Mouse (Mus musculus): Measurements from ENCODE around the gene Lcorl.

The Lcorl gene

GRCm38 (mm10) chr5:45857254-45858011 is at the start of gene Lcorl:
Gene Lcorl (minus strand): TSS chr5:45857615.
- DNase-seq (ENCODE audit: low read depth, low spot score), result peak; percentile 98

GRCm38 (mm10) chr5:45904683-45905082 is 47.3 kb upstream of the Lcorl start:
- DNase-seq (ENCODE audit: low read depth, low spot score), result no peak

- DNase-seq (ENCODE audit: low read depth, low spot score), result no peak
Observed at GRCm38 (mm10) chr5:45903246-45903645, 45.8 kb upstream of the Lcorl start.

GRCm38 (mm10) chr5:45895362-45895761 is 37.9 kb upstream of the Lcorl start:
- DNase-seq (ENCODE audit: low read depth, low spot score), result no peak

GRCm38 (mm10) chr5:45893696-45894095 is 36.3 kb upstream of the Lcorl start:
- DNase-seq (ENCODE audit: low read depth, low spot score), result no peak

GRCm38 (mm10) chr5:45876328-45876727 is 18.9 kb upstream of the Lcorl start:
- no peak for DNase-seq (ENCODE audit: low read depth, low spot score)

- no peak for DNase-seq (ENCODE audit: low read depth, low spot score)
Observed at GRCm38 (mm10) chr5:45875472-45875871, 18.1 kb upstream of the Lcorl start.

- DNase-seq (ENCODE audit: low read depth, low spot score), result no peak
Observed at GRCm38 (mm10) chr5:45874284-45875030, 17.0 kb upstream of the Lcorl start.

GRCm38 (mm10) chr5:45858368-45858767 is 953 bp upstream of the Lcorl start:
- DNase-seq (ENCODE audit: low read depth, low spot score), result no peak

- no peak for DNase-seq (ENCODE audit: low read depth, low spot score)
Observed at GRCm38 (mm10) chr5:45856876-45857253, 550 bp downstream of the Lcorl start.

GRCm38 (mm10) chr5:45856303-45856821 is 1.1 kb downstream of the Lcorl start:
- peak; percentile 55 for DNase-seq (ENCODE audit: low read depth, low spot score)

- no peak for DNase-seq (ENCODE audit: low read depth, low spot score)
Observed at GRCm38 (mm10) chr5:45855526-45856302, 1.7 kb downstream of the Lcorl start.

- DNase-seq (ENCODE audit: low read depth, low spot score), result no peak
Observed at GRCm38 (mm10) chr5:45844723-45845122, 12.7 kb downstream of the Lcorl start.

GRCm38 (mm10) chr5:45835131-45835530 is 22.3 kb downstream of the Lcorl start:
- no peak for DNase-seq (ENCODE audit: low read depth, low spot score)

GRCm38 (mm10) chr5:45811527-45811926 is 45.9 kb downstream of the Lcorl start:
- DNase-seq (ENCODE audit: low read depth, low spot score), result no peak

GRCm38 (mm10) chr5:45791864-45792263 is 65.6 kb downstream of the Lcorl start:
- DNase-seq (ENCODE audit: low read depth, low spot score), result no peak

- DNase-seq (ENCODE audit: low read depth, low spot score), result no peak
Observed at GRCm38 (mm10) chr5:45790221-45790620, 67.2 kb downstream of the Lcorl start.

- DNase-seq (ENCODE audit: low read depth, low spot score), result no peak
Observed at GRCm38 (mm10) chr5:45757502-45758121, 99.8 kb downstream of the Lcorl start.

GRCm38 (mm10) chr5:45737911-45738310 is 119.5 kb downstream of the Lcorl start:
- no peak for DNase-seq (ENCODE audit: low read depth, low spot score)

GRCm38 (mm10) chr5:45733751-45734150 is 123.7 kb downstream of the Lcorl start:
- DNase-seq (ENCODE audit: low read depth, low spot score), result no peak

GRCm38 (mm10) chr5:45718848-45719488 is 138.4 kb downstream of the Lcorl start:
- DNase-seq (ENCODE audit: low read depth, low spot score), result no peak
